Mouse (Mus musculus) ES-E14 (cell line): Measurements from ENCODE around the gene Ostf1.

ENCODE experiments used
- CHD2 ChIP-seq: IDR thresholded peaks from 2 replicates; pipeline ENCODE4 v1.6.1; 2014; ENCODE audit warnings: mild to moderate bottlenecking, low read depth, low read length, inconsistent platforms
- ZNF384 ChIP-seq: IDR thresholded peaks from 2 replicates; pipeline ENCODE4 v1.6.1; 2012; ENCODE audit warnings: low read depth, low read length, inconsistent platforms

DNA sequence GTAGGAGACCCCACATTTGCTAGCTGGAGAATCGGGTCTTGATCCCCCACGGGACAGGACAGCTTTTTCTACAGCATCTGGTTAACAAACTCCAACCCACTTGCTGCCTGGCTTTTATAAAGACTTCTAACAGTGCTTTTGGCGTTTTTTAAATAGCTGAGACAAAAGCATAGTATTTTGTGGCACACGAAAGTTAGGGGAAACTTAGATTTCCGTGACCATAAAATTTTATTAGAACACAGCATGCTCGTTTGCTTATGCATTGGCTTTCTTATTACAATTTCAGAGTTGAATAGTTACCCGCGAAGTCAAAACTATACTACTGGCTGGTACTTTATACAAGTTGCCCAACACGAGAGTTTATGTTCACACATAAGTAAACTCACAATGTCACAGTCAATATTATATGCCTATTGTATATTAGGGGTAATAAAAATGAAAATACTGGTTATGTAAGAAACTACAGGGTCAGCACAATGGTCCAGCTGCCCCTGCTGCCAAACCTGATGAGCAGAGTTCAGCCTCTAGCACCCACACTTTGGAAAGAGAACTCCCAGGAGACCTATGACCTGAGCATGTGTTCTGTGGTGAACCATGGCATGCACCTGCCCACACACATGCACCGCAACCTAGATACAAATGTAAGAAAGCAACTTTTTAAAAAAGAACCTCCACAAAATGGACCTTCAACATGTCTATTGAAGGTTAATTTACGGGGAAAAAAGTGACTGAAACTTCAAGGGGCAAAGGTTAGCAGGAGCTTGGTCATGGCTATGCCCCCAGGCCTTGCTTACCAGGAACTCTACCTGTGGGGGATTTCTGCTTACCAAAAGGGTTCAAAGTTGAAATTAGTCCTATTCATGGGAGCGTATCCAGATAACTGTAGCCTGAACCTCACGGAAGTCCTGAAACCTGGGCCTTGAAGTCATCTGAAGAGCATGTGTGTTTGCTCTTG lies 885 bp upstream of the Ostf1 start:
- TF ChIP-seq CHD2 (no peak), ZNF384 (no peak)
